In the genomic region with DNA sequence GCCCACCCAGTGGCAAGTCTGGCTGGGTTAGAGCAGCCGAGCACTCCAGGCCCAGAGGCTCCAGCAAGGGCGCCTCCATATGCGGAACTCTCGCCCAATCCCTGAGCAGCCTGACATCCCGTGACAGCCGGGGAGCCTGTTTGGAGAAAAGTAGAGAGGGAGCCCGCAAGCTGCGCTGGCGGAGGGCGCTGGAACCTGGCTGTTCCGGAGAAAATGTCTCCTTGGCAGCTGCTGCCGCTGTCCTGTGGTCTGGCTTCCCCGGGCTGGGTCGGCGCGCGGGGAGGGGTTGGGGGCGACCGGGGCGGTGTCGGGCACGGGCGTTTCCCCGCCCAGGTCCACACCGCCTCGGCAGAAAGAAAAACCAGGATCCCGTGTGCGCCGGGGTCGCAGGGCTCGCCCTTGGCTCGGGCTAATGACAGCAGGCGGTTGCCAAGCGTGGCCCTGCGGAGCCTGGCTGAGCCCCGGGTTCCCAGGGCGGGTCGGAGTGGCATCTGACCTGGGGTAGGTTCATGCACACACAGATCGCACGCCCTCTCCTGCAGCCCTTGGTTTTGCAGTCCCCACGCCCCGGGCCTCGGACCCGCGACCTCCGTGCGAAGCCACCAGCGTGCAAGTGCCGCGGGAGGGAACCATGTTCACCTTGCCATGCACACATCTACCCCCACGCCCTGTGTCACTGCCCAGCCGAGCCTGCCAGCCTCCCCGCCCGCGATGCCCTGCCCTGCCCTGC, we compare ENCODE assay signal across 8 mouse cellular contexts. TPM values are rescaled to one million over a fixed set of nuclear protein-coding genes. Genes with fewer than 3 reads are reported as not detected.
DNase-seq lines count a peak whose midpoint lies in the region; ATAC-seq and TF ChIP-seq lines count a peak whose summit lies in the region.

No protein-coding gene starts in this region.

- H3K4me3 ChIP-seq in forebrain, embryonic 13.5 days = peak overlapping the region; percentile 81
- H3K4me3 ChIP-seq in liver, embryonic 16.5 days (ENCODE audit: low read depth, low read length) = peak overlapping the region; percentile 96
- peak overlapping the region; percentile 85 for H3K4me3 ChIP-seq in neural tube, embryonic 12.5 days
- H3K4me3 ChIP-seq in stomach, postnatal 0 days (ENCODE audit: low read depth, low read length) = peak overlapping the region; percentile 90

- peak; percentile 78 for ATAC-seq in cerebellum, adult (ENCODE audit: insufficient number of reproducible peaks, low FRiP score, low TSS enrichment)
- peak; percentile 88 for ATAC-seq in forebrain, embryonic 13.5 days
- ATAC-seq in liver, embryonic 16.5 days (ENCODE audit: low read depth) = peak; percentile 62
- peak; percentile 90 for ATAC-seq in neural tube, embryonic 12.5 days (ENCODE audit: low FRiP score, low read depth)
- peak; percentile 87 for ATAC-seq in stomach, postnatal 0 days (ENCODE audit: low FRiP score, low TSS enrichment)

- H3K9me3 ChIP-seq in forebrain, embryonic 13.5 days (replicated peaks) = no peaks in the 10 kb centered on the region
- no peaks in the 10 kb centered on the region for H3K9me3 ChIP-seq in liver, embryonic 16.5 days (replicated peaks; ENCODE audit: control insufficient read depth, low read length)
- no peaks in the 10 kb centered on the region for H3K9me3 ChIP-seq in neural tube, embryonic 12.5 days
- no peaks in the 10 kb centered on the region for H3K9me3 ChIP-seq in stomach, postnatal 0 days (ENCODE audit: control insufficient read depth, low read length)

- H3K27ac ChIP-seq in forebrain, embryonic 13.5 days = peak overlapping the region; percentile 96
- peak overlapping the region; percentile 85 for H3K27ac ChIP-seq in liver, embryonic 16.5 days (ENCODE audit: low read length)
- peak overlapping the region; percentile 97 for H3K27ac ChIP-seq in neural tube, embryonic 12.5 days
- H3K27ac ChIP-seq in stomach, postnatal 0 days (replicated peaks) = peak overlapping the region; percentile 98

- intact Hi-C loops in heart, postnatal 10 days (cut with DNase I) = no loop called here

- H3K4me2 ChIP-seq in forebrain, embryonic 13.5 days = peak overlapping the region; percentile 98
- peak overlapping the region; percentile 99 for H3K4me2 ChIP-seq in liver, embryonic 16.5 days (ENCODE audit: low read depth, low read length)
- H3K4me2 ChIP-seq in neural tube, embryonic 12.5 days (replicated peaks) = peak overlapping the region; percentile 94
- H3K4me2 ChIP-seq in stomach, postnatal 0 days (replicated peaks; ENCODE audit: low read depth) = peak overlapping the region; percentile 91

- 0 out of 2 replicates have a peak, but pooled peaks have one; percentile 5 for TF ChIP-seq CTCF in stomach, postnatal 0 days (IDR thresholded peaks at IDR 0.05; ENCODE audit: low read depth)

- TF ChIP-seq EP300 in stomach, postnatal 0 days (optimal IDR thresholded peaks at IDR 0.05) = no peak

- no peaks in the 10 kb centered on the region for H3K27me3 ChIP-seq in forebrain, embryonic 13.5 days
- no peaks in the 10 kb centered on the region for H3K27me3 ChIP-seq in liver, embryonic 16.5 days (ENCODE audit: control insufficient read depth, insufficient read depth, low read depth, low read length)
- no peaks in the 10 kb centered on the region for H3K27me3 ChIP-seq in neural tube, embryonic 12.5 days (replicated peaks)
- no peaks in the 10 kb centered on the region for H3K27me3 ChIP-seq in stomach, postnatal 0 days (ENCODE audit: control insufficient read depth, insufficient read depth, low read length)

- peak overlapping the region; percentile 92 for H3K9ac ChIP-seq in forebrain, embryonic 13.5 days
- H3K9ac ChIP-seq in liver, embryonic 16.5 days (ENCODE audit: low read depth, low read length) = peak overlapping the region; percentile 92
- H3K9ac ChIP-seq in neural tube, embryonic 12.5 days = peak overlapping the region; percentile 94
- peak overlapping the region; percentile 85 for H3K9ac ChIP-seq in stomach, postnatal 0 days (ENCODE audit: low read length)

- DNase-seq in ES-CJ7 (ENCODE audit: low read depth, low spot score) = peak; percentile 88
- DNase-seq in heart, postnatal 10 days = peak; percentile 88 to 90
- DNase-seq in kidney, postnatal 4 days = peak; percentile 84 to 91
- peak; percentile 87 for DNase-seq in stomach, postnatal 0 days (ENCODE audit: low spot score)

- H3K36me3 ChIP-seq in forebrain, embryonic 13.5 days (ENCODE audit: poor library complexity, severe bottlenecking) = peaks cover 4% of the 10 kb centered on the region; the same call in 1 of the 2 replicates
- H3K36me3 ChIP-seq in liver, embryonic 16.5 days (ENCODE audit: control insufficient read depth, insufficient read depth) = no peaks in the 10 kb centered on the region
- H3K36me3 ChIP-seq in neural tube, embryonic 12.5 days = no peaks in the 10 kb centered on the region
- H3K36me3 ChIP-seq in stomach, postnatal 0 days (ENCODE audit: control insufficient read depth, insufficient read depth, low read length) = no peaks in the 10 kb centered on the region; the same call in 1 of the 2 replicates

- peaks cover 17% of the 10 kb centered on the region for H3K4me1 ChIP-seq in forebrain, embryonic 13.5 days
- peaks cover 17% of the 10 kb centered on the region for H3K4me1 ChIP-seq in liver, embryonic 16.5 days (ENCODE audit: control insufficient read depth, low read depth, low read length)
- H3K4me1 ChIP-seq in neural tube, embryonic 12.5 days = peaks cover 16% of the 10 kb centered on the region
- H3K4me1 ChIP-seq in stomach, postnatal 0 days (replicated peaks; ENCODE audit: control insufficient read depth, insufficient read depth) = no peaks in the 10 kb centered on the region

- under 1% methylated on average over 51 of the region's 55 CpGs for WGBS in forebrain, embryonic 13.5 days
- WGBS in liver, embryonic 16.5 days (ENCODE audit: insufficient replicate concordance) = under 1% methylated on average over 53 of the region's 55 CpGs
- under 1% methylated on average over 53 of the region's 55 CpGs for WGBS in neural tube, embryonic 12.5 days
- WGBS in stomach, postnatal 0 days = under 1% methylated on average over 41 of the region's 55 CpGs

RNA-seq across cellular contexts. Expression of gene Rcor3, which starts 1.1 kb away (rescaled TPM):
- 20.3 and 22.2 TPM in 2 replicates for polyA plus RNA-seq in forebrain, embryonic 13.5 days (2015; fragmentation: Nextera tagmentation; extraction: Ambion mirVana)
- total RNA-seq in heart, postnatal 10 days (2021) = 10 to 100 TPM; 44.2 TPM
- polyA plus RNA-seq in liver, embryonic 16.5 days (2015; fragmentation: Nextera tagmentation; extraction: Ambion mirVana) = 7.0 and 8.6 TPM in 2 replicates
- polyA plus RNA-seq in neural tube, embryonic 12.5 days (2016; fragmentation: Nextera tagmentation; extraction: Ambion mirVana) = 25.2 and 28.8 TPM in 2 replicates
- 16.5 and 16.9 TPM in 2 replicates for polyA plus RNA-seq in stomach, postnatal 0 days (2015; fragmentation: Nextera tagmentation; extraction: Ambion mirVana)

RNA-seq across cellular contexts. Expression of gene Traf5, which starts 44.4 kb away (rescaled TPM):
- polyA plus RNA-seq in forebrain, embryonic 13.5 days (2015; fragmentation: Nextera tagmentation; extraction: Ambion mirVana) = 2.7 and 4.1 TPM in 2 replicates
- total RNA-seq in heart, postnatal 10 days (2021) = 10 to 100 TPM in 1 of 2 experiments, 1 to 10 TPM in 1; 8.6 to 11.7 TPM
- polyA plus RNA-seq in liver, embryonic 16.5 days (2015; fragmentation: Nextera tagmentation; extraction: Ambion mirVana) = 4.9 and 5.3 TPM in 2 replicates
- polyA plus RNA-seq in neural tube, embryonic 12.5 days (2016; fragmentation: Nextera tagmentation; extraction: Ambion mirVana) = 5.0 and 5.2 TPM in 2 replicates
- polyA plus RNA-seq in stomach, postnatal 0 days (2015; fragmentation: Nextera tagmentation; extraction: Ambion mirVana) = 16.6 and 17.7 TPM in 2 replicates

RNA-seq across cellular contexts. Expression of gene Kcnh1, which starts 53.8 kb away (rescaled TPM):
- 0.81 and 1.6 TPM in 2 replicates for polyA plus RNA-seq in forebrain, embryonic 13.5 days (2015; fragmentation: Nextera tagmentation; extraction: Ambion mirVana)
- total RNA-seq in heart, postnatal 10 days (2021) = under 1 TPM; 0.25 to 0.38 TPM
- not detected in 2 replicates for polyA plus RNA-seq in liver, embryonic 16.5 days (2015; fragmentation: Nextera tagmentation; extraction: Ambion mirVana)
- polyA plus RNA-seq in neural tube, embryonic 12.5 days (2016; fragmentation: Nextera tagmentation; extraction: Ambion mirVana) = 1.5 and 2.3 TPM in 2 replicates
- polyA plus RNA-seq in stomach, postnatal 0 days (2015; fragmentation: Nextera tagmentation; extraction: Ambion mirVana) = 0.22 and 0.27 TPM in 2 replicates

Comparison
In these comparisons a context has a peak if more than half of its experiments do, and no peak if none do; other contexts are left out.
1. Peak in every context shown above with its lines: DNase-seq, ATAC-seq, H3K4me3 ChIP-seq and H3K27ac ChIP-seq.